Mouse (Mus musculus) MEL (cell line): Measurements from ENCODE around the gene Narf. TPM values are rescaled to one million over a fixed set of nuclear protein-coding genes. Genes with fewer than 3 reads are reported as not detected.

Experiments used
- DNase-seq: peaks from one replicate; pipeline ENCODE4 v3.0.0; 2011; ENCODE audit warnings: low read depth, low spot score
- H3K27ac ChIP-seq: 2 replicates; pipeline ENCODE4 v1.5.1; 2012; ENCODE audit warnings: low read depth, mild to moderate bottlenecking, control low read depth, low read length, moderate library complexity; ENCODE audit not compliant: control insufficient read depth
- H3K27me3 ChIP-seq, 2 experiments: fragments of 150-350 bp in 1 of 2; sonication (generic) in 1 of 2; 2 replicates each; pipeline ENCODE4 v1.6.1; 2012; ENCODE audit warnings: low read length in 2 of 2, mild to moderate bottlenecking in 2 of 2, improper control_type of control experiment in 1 of 2, moderate library complexity in 1 of 2; ENCODE audit not compliant: insufficient read depth in 2 of 2, control insufficient read depth in 1 of 2
- H3K36me3 ChIP-seq, 2 experiments: 2 replicates each; pipeline ENCODE4 v1.6.1; 2012 to 2014; ENCODE audit warnings: low read length in 2 of 2, improper control_type of control experiment in 1 of 2, inconsistent platforms in 1 of 2, mild to moderate bottlenecking in 1 of 2; ENCODE audit not compliant: insufficient read depth in 2 of 2, control insufficient read depth in 1 of 2
- H3K4me1 ChIP-seq, 2 experiments: fragments of 150-350 bp in 1 of 2; sonication (generic) in 1 of 2; 2 replicates each; pipeline ENCODE4 v1.6.1; 2012; ENCODE audit warnings: low read length in 2 of 2, improper control_type of control experiment in 1 of 2, mild to moderate bottlenecking in 1 of 2; ENCODE audit not compliant: insufficient read depth in 2 of 2, control insufficient read depth in 1 of 2
- H3K4me3 ChIP-seq, 2 experiments: fragments of 150-350 bp in 1 of 2; sonication (generic) in 1 of 2; 2 replicates each; pipeline ENCODE4 v1.5.1; 2012; ENCODE audit warnings: low read depth in 2 of 2, low read length in 2 of 2, mild to moderate bottlenecking in 2 of 2, moderate library complexity in 2 of 2, control low read depth in 1 of 2, improper control_type of control experiment in 1 of 2; ENCODE audit not compliant: control insufficient read depth in 1 of 2, insufficient read depth in 1 of 2
- H3K79me2 ChIP-seq: 2 replicates; pipeline ENCODE4 v1.6.1; 2012; ENCODE audit warnings: mild to moderate bottlenecking, low read length, moderate library complexity; ENCODE audit not compliant: control insufficient read depth, poor library complexity, insufficient read depth
- H3K9ac ChIP-seq: 2 replicates; pipeline ENCODE4 v1.6.1; 2012; ENCODE audit warnings: low read depth, mild to moderate bottlenecking, control low read depth, low read length, moderate library complexity; ENCODE audit not compliant: control insufficient read depth, poor library complexity, severe bottlenecking
- H3K9me3 ChIP-seq: fragments of 150-350 bp; sonication (generic); replicated peaks from 2 replicates; pipeline ENCODE4 v1.6.1; 2012; ENCODE audit warnings: mild to moderate bottlenecking, low read length, improper control_type of control experiment, moderate library complexity; ENCODE audit not compliant: insufficient read depth
- CHD2 ChIP-seq: IDR thresholded peaks from 2 replicates; pipeline ENCODE4 v1.6.1; 2011; ENCODE audit warnings: low read length, improper control_type of control experiment
- CTCF ChIP-seq, 3 experiments: IDR thresholded peaks in 2 of 3; conservative IDR thresholded peaks in 1 of 3; 2 replicates each; pipeline ENCODE4 v1.5.1; 2011 to 2012; ENCODE audit warnings: low read length in 3 of 3, low read depth in 2 of 3, mild to moderate bottlenecking in 2 of 3, improper control_type of control experiment in 1 of 3, inconsistent platforms in 1 of 3, mixed read lengths in 1 of 3, moderate library complexity in 1 of 3; ENCODE audit not compliant: control insufficient read depth in 1 of 3, insufficient read depth in 1 of 3, poor library complexity in 1 of 3, severe bottlenecking in 1 of 3
- E2F4 ChIP-seq: IDR thresholded peaks from 2 replicates; pipeline ENCODE4 v1.6.1; 2011; ENCODE audit warnings: low read depth, low read length, improper control_type of control experiment, borderline replicate concordance
- ELF1 ChIP-seq: IDR thresholded peaks from 2 replicates; pipeline ENCODE4 v1.6.1; 2014; ENCODE audit warnings: low read depth, mild to moderate bottlenecking, inconsistent platforms, low read length, improper control_type of control experiment, moderate library complexity
- GATA1 ChIP-seq: IDR thresholded peaks from 2 replicates; pipeline ENCODE4 v1.6.1; 2011; ENCODE audit warnings: low read depth, low read length, improper control_type of control experiment
- HCFC1 ChIP-seq: IDR thresholded peaks from 2 replicates; pipeline ENCODE4 v1.6.1; 2012; ENCODE audit warnings: low read depth, mild to moderate bottlenecking, inconsistent platforms, low read length, improper control_type of control experiment, moderate library complexity
- KAT2A ChIP-seq: conservative IDR thresholded peaks from 2 replicates; pipeline ENCODE4 v1.6.1; 2012; ENCODE audit warnings: low read depth, low read length, improper control_type of control experiment, inconsistent platforms
- MAX ChIP-seq: IDR thresholded peaks from 2 replicates; pipeline ENCODE4 v1.6.1; 2011; ENCODE audit warnings: low read length, improper control_type of control experiment
- MAZ ChIP-seq: IDR thresholded peaks from 2 replicates; pipeline ENCODE4 v1.6.1; 2012; ENCODE audit warnings: low read depth, mild to moderate bottlenecking, inconsistent platforms, low read length, improper control_type of control experiment
- MEF2A ChIP-seq: IDR thresholded peaks from 2 replicates; pipeline ENCODE4 v1.6.1; 2014; ENCODE audit warnings: low read depth, mild to moderate bottlenecking, inconsistent platforms, low read length, improper control_type of control experiment; ENCODE audit not compliant: poor library complexity, insufficient replicate concordance, severe bottlenecking; ENCODE audit errors: extremely low read depth
- MYB ChIP-seq: IDR thresholded peaks from 2 replicates; pipeline ENCODE4 v1.6.1; 2011; ENCODE audit warnings: mild to moderate bottlenecking, low read depth, low read length, improper control_type of control experiment
- POLR2AphosphoS2 ChIP-seq: IDR thresholded peaks from 2 replicates; pipeline ENCODE4 v1.6.1; 2011; ENCODE audit warnings: low read length, improper control_type of control experiment
- POLR2AphosphoS5 ChIP-seq: IDR thresholded peaks from 2 replicates; pipeline ENCODE4 v1.6.1; 2012; ENCODE audit warnings: low read depth, borderline replicate concordance, mild to moderate bottlenecking, inconsistent platforms, low read length, moderate library complexity, mixed read lengths
- RAD21 ChIP-seq: IDR thresholded peaks from 2 replicates; pipeline ENCODE4 v1.6.1; 2011; ENCODE audit warnings: mild to moderate bottlenecking, low read depth, low read length, improper control_type of control experiment
- SMC3 ChIP-seq: IDR thresholded peaks from 2 replicates; pipeline ENCODE4 v1.6.1; 2011; ENCODE audit warnings: low read depth, low read length, improper control_type of control experiment
- TAL1 ChIP-seq: IDR thresholded peaks from 2 replicates; pipeline ENCODE4 v1.6.1; 2012; ENCODE audit warnings: mild to moderate bottlenecking, inconsistent platforms, low read length, moderate library complexity, mixed read lengths
- ZC3H11A ChIP-seq: IDR thresholded peaks from 2 replicates; pipeline ENCODE4 v1.6.1; 2012; ENCODE audit warnings: low read depth, mild to moderate bottlenecking, inconsistent platforms, low read length, improper control_type of control experiment
- ZKSCAN1 ChIP-seq: IDR thresholded peaks from 2 replicates; pipeline ENCODE4 v1.6.1; 2012; ENCODE audit warnings: low read depth, mild to moderate bottlenecking, inconsistent platforms, low read length, improper control_type of control experiment, moderate library complexity
- ZNF384 ChIP-seq: IDR thresholded peaks from 2 replicates; pipeline ENCODE4 v1.6.1; 2012; ENCODE audit warnings: low read depth, mild to moderate bottlenecking, inconsistent platforms, low read length, improper control_type of control experiment
- polyA plus RNA-seq, 2 experiments: library from polyadenylated mRNA; stranded (reverse) in 1 of 2; unstranded in 1 of 2; fragments of >175 nt in 1 of 2; fragments of >200 nt in 1 of 2; gene quantifications; 2 replicates each; pipeline versions ENCODE4 v1.2.1 to v1.2.4; 2012; ENCODE audit warnings: low replicate concordance in 2 of 2, low read depth in 1 of 2; ENCODE audit not compliant: insufficient read length in 2 of 2, insufficient read depth in 1 of 2, missing spikeins in 1 of 2
- total RNA-seq: library from RNA; depleted of rRNA; stranded (reverse); fragments of 300-350 nt; gene quantifications from 2 replicates; pipeline ENCODE4 v1.2.3, GENCODE M21; 2012

Narf gene
- total and polyA plus RNA-seq, 3 experiments = 31.9 to 44.9 TPM; not detected in 1

GRCm38 (mm10) chr11:121216831-121217230, 20.2 kb upstream of the Narf start:
- H3K27me3 ChIP-seq = no peaks in the 10 kb centered on the region
- peaks cover 3 to 5% of the 10 kb centered on the region in 2 experiments; a peak in 2 of 4 replicates for H3K4me1 ChIP-seq
- no peak overlapping the region for H3K4me3 ChIP-seq
- peaks cover 0 to 5% of the 10 kb centered on the region in 2 experiments; a peak in 1 of 4 replicates for H3K36me3 ChIP-seq
- TF ChIP-seq HCFC1 = no peak
- DNase-seq = no peak
- H3K9ac ChIP-seq = no peak overlapping the region
- H3K79me2 ChIP-seq = no peaks in the 10 kb centered on the region
- no peaks in the 10 kb centered on the region for H3K9me3 ChIP-seq
- no peak overlapping the region for H3K27ac ChIP-seq

- Histone ChIP-seq H3K27me3 (no peaks in the 10 kb centered on the region), H3K36me3 (peaks cover 2 to 6% of the 10 kb centered on the region in 2 experiments; a peak in 3 of 4 replicates), H3K4me1 (peaks cover 3 to 5% of the 10 kb centered on the region in 2 experiments; a peak in 2 of 4 replicates), H3K9me3 (no peaks in the 10 kb centered on the region), H3K9ac (no peak overlapping the region), H3K27ac (no peak overlapping the region), H3K79me2 (no peaks in the 10 kb centered on the region), H3K4me3 (no peak overlapping the region)
- DNase-seq = no peak
- TF ChIP-seq CTCF (IDR thresholded peaks at IDR 0.05 in 2 of 3, conservative IDR thresholded peaks at IDR 0.05 in 1 of 3; ENCODE audit: control insufficient read depth in 1 of 3, insufficient read depth in 1 of 3, low read depth in 2 of 3, low read length in 3 of 3, poor library complexity in 1 of 3, severe bottlenecking in 1 of 3) = no peak
- TF ChIP-seq MYB = no peak
- no peak for TF ChIP-seq ZC3H11A
- no peak for TF ChIP-seq KAT2A
- no peak for TF ChIP-seq TAL1
- TF ChIP-seq MAZ = no peak
- no peak for TF ChIP-seq CHD2
- TF ChIP-seq E2F4 = no peak
- no peak for TF ChIP-seq POLR2AphosphoS5
- TF ChIP-seq RAD21 = no peak
- TF ChIP-seq MEF2A = no peak
- TF ChIP-seq POLR2AphosphoS2 = no peak
- TF ChIP-seq ZKSCAN1 = no peak
- no peak for TF ChIP-seq MAX
- no peak for TF ChIP-seq ZNF384
- TF ChIP-seq SMC3 = no peak
- TF ChIP-seq ELF1 = no peak
- no peak for TF ChIP-seq GATA1
- TF ChIP-seq HCFC1 = no peak
These were observed 17.3 kb upstream of the Narf start for GRCm38 (mm10) chr11:121219776-121220175.
